Mouse (Mus musculus) midbrain, embryonic 10.5 days (tissue): Measurements from ENCODE around the gene Usp12. TPM values are rescaled to one million over a fixed set of nuclear protein-coding genes. Genes with fewer than 3 reads are reported as not detected.

Experiments used
- DNase-seq: peaks from one replicate; pipeline ENCODE4 v3.0.0-alpha.2; 2017; ENCODE audit warnings: low spot score
- H3K27ac ChIP-seq: fragments of 300-500 bp; sonication (generic); replicated peaks from 2 replicates; pipeline ENCODE4 v1.5.1; 2016; ENCODE audit warnings: mild to moderate bottlenecking
- H3K27me3 ChIP-seq: fragments of 300-500 bp; sonication (generic); 2 replicates; pipeline ENCODE4 v1.6.1; 2016; ENCODE audit warnings: low read depth, mild to moderate bottlenecking; ENCODE audit not compliant: poor library complexity, severe bottlenecking
- H3K36me3 ChIP-seq: fragments of 300-500 bp; sonication (generic); 2 replicates; pipeline ENCODE4 v1.6.1; 2016; ENCODE audit warnings: mild to moderate bottlenecking, moderate library complexity
- H3K4me1 ChIP-seq: fragments of 300-500 bp; sonication (generic); 2 replicates; pipeline ENCODE4 v1.6.1; 2016
- H3K4me3 ChIP-seq: fragments of 300-500 bp; sonication (generic); 2 replicates; pipeline ENCODE4 v1.5.1; 2016; ENCODE audit warnings: mild to moderate bottlenecking, moderate library complexity
- H3K9me3 ChIP-seq: fragments of 300-500 bp; sonication (generic); replicated peaks from 2 replicates; pipeline ENCODE4 v1.6.1; 2016; ENCODE audit warnings: mild to moderate bottlenecking
- WGBS: fragments of 180-500 bp; shearing (Covaris S2); methylation state at CpG from one replicate; pipeline ENCODE4 v1.1.7; 2016; 5-methylcytosine and 5-hydroxymethylcytosine counted together
- polyA plus RNA-seq: library from polyadenylated mRNA; unstranded; fragments of >200 nt; fragmentation: Nextera tagmentation; extraction: Ambion mirVana; gene quantifications from 2 replicates; pipeline ENCODE4 v1.2.1, GENCODE M21; 2016

The Usp12 gene
- polyA plus RNA-seq, 1 experiment from 2014 or later, result 14.6 TPM

- H3K27me3 ChIP-seq, result no peaks in the 10 kb centered on the region
- no peak overlapping the region for H3K27ac ChIP-seq
- no peak for DNase-seq
- H3K4me3 ChIP-seq, result no peak overlapping the region
- H3K9me3 ChIP-seq, result no peaks in the 10 kb centered on the region
- H3K4me1 ChIP-seq, result peaks cover 17% of the 10 kb centered on the region
- H3K36me3 ChIP-seq, result peaks cover 5% of the 10 kb centered on the region
- WGBS, result 56% methylated on average over 8 of the region's 8 CpGs
Observed at GRCm38 (mm10) chr5:146829528-146829927, 34.7 kb upstream of the Usp12 start.

GRCm38 (mm10) chr5:146823005-146823404 lies 28.2 kb upstream of the Usp12 start:
- H3K4me3 ChIP-seq, result no peak overlapping the region
- H3K36me3 ChIP-seq, result no peaks in the 10 kb centered on the region
- no peak for DNase-seq
- no peaks in the 10 kb centered on the region for H3K9me3 ChIP-seq
- H3K27ac ChIP-seq, result no peak overlapping the region
- H3K27me3 ChIP-seq, result no peaks in the 10 kb centered on the region
- H3K4me1 ChIP-seq, result peaks cover 8% of the 10 kb centered on the region; the same call in 1 of the 2 replicates
- 91% methylated on average over 5 of the region's 5 CpGs for WGBS

GRCm38 (mm10) chr5:146818906-146819623 lies 24.3 kb upstream of the Usp12 start:
- no peak overlapping the region for H3K27ac ChIP-seq
- no peak overlapping the region for H3K4me3 ChIP-seq
- H3K9me3 ChIP-seq, result no peaks in the 10 kb centered on the region
- H3K36me3 ChIP-seq, result no peaks in the 10 kb centered on the region
- WGBS, result 85% methylated on average over 8 of the region's 8 CpGs
- no peaks in the 10 kb centered on the region for H3K27me3 ChIP-seq
- DNase-seq, result no peak
- H3K4me1 ChIP-seq, result 0 out of 2 replicates have a peak, but pooled peaks cover 3% of the 10 kb centered on the region

- WGBS, result 89% methylated on average over 8 of the region's 8 CpGs
- Histone ChIP-seq H3K27me3 (no peaks in the 10 kb centered on the region), H3K27ac (no peak overlapping the region), H3K4me1 (0 out of 2 replicates have a peak, but pooled peaks cover 3% of the 10 kb centered on the region), H3K4me3 (no peak overlapping the region), H3K9me3 (no peaks in the 10 kb centered on the region), H3K36me3 (no peaks in the 10 kb centered on the region)
- no peak for DNase-seq
Observed at GRCm38 (mm10) chr5:146817583-146817982, 22.8 kb upstream of the Usp12 start.

GRCm38 (mm10) chr5:146815394-146815793 lies 20.6 kb upstream of the Usp12 start:
- Histone ChIP-seq H3K4me1 (0 out of 2 replicates have a peak, but pooled peaks cover 3% of the 10 kb centered on the region), H3K4me3 (no peak overlapping the region), H3K36me3 (no peaks in the 10 kb centered on the region), H3K27me3 (no peaks in the 10 kb centered on the region), H3K9me3 (no peaks in the 10 kb centered on the region), H3K27ac (no peak overlapping the region)
- 85% methylated on average over 4 of the region's 4 CpGs for WGBS
- DNase-seq, result no peak

- Histone ChIP-seq H3K9me3 (no peaks in the 10 kb centered on the region), H3K4me3 (no peak overlapping the region), H3K36me3 (no peaks in the 10 kb centered on the region), H3K27me3 (no peaks in the 10 kb centered on the region), H3K27ac (no peak overlapping the region), H3K4me1 (no peaks in the 10 kb centered on the region)
- WGBS, result 83% methylated on average over 4 of the region's 4 CpGs
- DNase-seq, result no peak
Observed at GRCm38 (mm10) chr5:146813421-146813820, 18.6 kb upstream of the Usp12 start.

GRCm38 (mm10) chr5:146812866-146813265 lies 18.1 kb upstream of the Usp12 start:
- 92% methylated on average over 5 of the region's 5 CpGs for WGBS
- H3K4me3 ChIP-seq, result no peak overlapping the region
- H3K4me1 ChIP-seq, result no peaks in the 10 kb centered on the region
- H3K27ac ChIP-seq, result no peak overlapping the region
- no peaks in the 10 kb centered on the region for H3K36me3 ChIP-seq
- H3K9me3 ChIP-seq, result no peaks in the 10 kb centered on the region
- H3K27me3 ChIP-seq, result no peaks in the 10 kb centered on the region
- DNase-seq, result no peak

GRCm38 (mm10) chr5:146809951-146810350 lies 15.1 kb upstream of the Usp12 start:
- WGBS, result 80% methylated on average over 5 of the region's 5 CpGs
- DNase-seq, result no peak
- H3K36me3 ChIP-seq, result no peaks in the 10 kb centered on the region

GRCm38 (mm10) chr5:146806004-146806430 lies 11.2 kb upstream of the Usp12 start:
- WGBS, result 81% methylated on average over 8 of the region's 8 CpGs
- H3K4me1 ChIP-seq, result no peaks in the 10 kb centered on the region
- H3K36me3 ChIP-seq, result no peaks in the 10 kb centered on the region
- peaks cover 4% of the 10 kb centered on the region; the same call in 1 of the 2 replicates for H3K9me3 ChIP-seq
- no peaks in the 10 kb centered on the region for H3K27me3 ChIP-seq
- no peak for DNase-seq
- no peak overlapping the region for H3K4me3 ChIP-seq
- no peak overlapping the region for H3K27ac ChIP-seq

More at GRCm38 (mm10) chr5:146809951-146810350, 15.1 kb upstream of the Usp12 start:
- H3K27ac ChIP-seq, result no peak overlapping the region
- no peaks in the 10 kb centered on the region for H3K9me3 ChIP-seq
- no peaks in the 10 kb centered on the region for H3K4me1 ChIP-seq
- no peak overlapping the region for H3K4me3 ChIP-seq
- no peaks in the 10 kb centered on the region for H3K27me3 ChIP-seq

GRCm38 (mm10) chr5:146798031-146798430 lies 3.2 kb upstream of the Usp12 start:
- H3K27ac ChIP-seq, result no peak overlapping the region
- DNase-seq, result no peak
- no peaks in the 10 kb centered on the region for H3K27me3 ChIP-seq
- no peaks in the 10 kb centered on the region for H3K36me3 ChIP-seq
- 62% methylated on average over 9 of the region's 9 CpGs for WGBS
- H3K4me1 ChIP-seq, result peaks cover 17% of the 10 kb centered on the region
- H3K4me3 ChIP-seq, result no peak overlapping the region
- H3K9me3 ChIP-seq, result peaks cover 4% of the 10 kb centered on the region; the same call in 1 of the 2 replicates

GRCm38 (mm10) chr5:146795728-146796127 lies 922 bp upstream of the Usp12 start:
- no peak overlapping the region for H3K27ac ChIP-seq
- 72% methylated on average over 13 of the region's 13 CpGs for WGBS
- no peak for DNase-seq
- H3K4me1 ChIP-seq, result peaks cover 36% of the 10 kb centered on the region
- no peaks in the 10 kb centered on the region for H3K27me3 ChIP-seq
- no peaks in the 10 kb centered on the region for H3K9me3 ChIP-seq
- H3K4me3 ChIP-seq, result no peak overlapping the region
- no peaks in the 10 kb centered on the region for H3K36me3 ChIP-seq

- WGBS, result 2% methylated on average over 83 of the region's 83 CpGs
- peak; percentile 71 for DNase-seq
- peaks cover 44% of the 10 kb centered on the region for H3K4me1 ChIP-seq
Observed at GRCm38 (mm10) chr5:146794084-146794852, 538 bp downstream of the Usp12 start.

GRCm38 (mm10) chr5:146793630-146794083 lies 1.1 kb downstream of the Usp12 start:
- Histone ChIP-seq H3K27ac (peak overlapping the region; percentile 94), H3K27me3 (no peaks in the 10 kb centered on the region), H3K4me1 (peaks cover 49% of the 10 kb centered on the region), H3K4me3 (peak overlapping the region; percentile 98), H3K36me3 (no peaks in the 10 kb centered on the region), H3K9me3 (no peaks in the 10 kb centered on the region)
- DNase-seq, result no peak
- WGBS, result 14% methylated on average over 18 of the region's 18 CpGs

More at GRCm38 (mm10) chr5:146794084-146794852, 538 bp downstream of the Usp12 start:
- Histone ChIP-seq H3K36me3 (no peaks in the 10 kb centered on the region), H3K27me3 (no peaks in the 10 kb centered on the region), H3K27ac (peak overlapping the region; percentile 94), H3K9me3 (no peaks in the 10 kb centered on the region), H3K4me3 (peak overlapping the region; percentile 98)
